Mouse (Mus musculus) layer of hippocampus, adult 11-12 months (tissue): ENCODE data around the gene Pfdn6.
A peak's percentile ranks its signal among the peaks of the same experiment; 100 is the strongest.
"Not testable (repeated sequence)": the region's sequence is repeated elsewhere in the genome, so short reads cannot be mapped to it uniquely, and the experiment has no call there.

Experiments used
- DNase-seq: peaks from one replicate; pipeline ENCODE4 v3.0.0; 2022; ENCODE audit warnings: low spot score

The Pfdn6 gene

DNA sequence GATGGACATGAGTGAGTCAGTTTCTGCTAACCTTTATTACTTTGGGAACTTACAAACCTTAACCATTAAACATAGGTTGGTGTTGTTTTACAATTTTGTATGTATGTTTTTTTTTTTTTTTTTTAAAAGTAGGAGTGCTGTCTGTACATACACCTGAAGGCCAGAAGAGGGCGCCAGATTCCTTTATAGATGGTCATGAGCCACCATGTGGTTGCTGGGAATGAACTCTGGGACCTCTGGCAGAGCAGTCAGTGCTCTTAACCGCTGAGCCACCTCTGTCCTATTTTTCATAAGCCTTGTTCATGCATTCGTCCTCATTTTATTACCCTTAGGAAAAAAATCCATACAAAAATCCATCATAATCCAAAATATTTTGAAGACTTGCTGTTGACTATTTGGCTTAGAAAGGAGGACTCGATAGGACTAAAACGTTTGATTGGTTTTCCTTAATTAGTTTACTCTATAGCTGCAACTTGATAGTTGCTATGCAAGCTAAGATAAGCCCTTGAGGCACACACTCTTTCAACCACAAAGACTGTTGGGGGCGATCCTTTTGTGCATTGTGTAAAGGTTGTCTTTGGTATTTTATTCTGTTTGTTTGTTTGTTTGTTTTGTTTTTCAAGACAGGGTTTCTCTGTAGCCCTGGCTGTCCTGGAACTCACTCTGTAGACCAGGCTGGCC, 42.9 kb downstream of the Pfdn6 start:
- DNase-seq: no peak

DNA sequence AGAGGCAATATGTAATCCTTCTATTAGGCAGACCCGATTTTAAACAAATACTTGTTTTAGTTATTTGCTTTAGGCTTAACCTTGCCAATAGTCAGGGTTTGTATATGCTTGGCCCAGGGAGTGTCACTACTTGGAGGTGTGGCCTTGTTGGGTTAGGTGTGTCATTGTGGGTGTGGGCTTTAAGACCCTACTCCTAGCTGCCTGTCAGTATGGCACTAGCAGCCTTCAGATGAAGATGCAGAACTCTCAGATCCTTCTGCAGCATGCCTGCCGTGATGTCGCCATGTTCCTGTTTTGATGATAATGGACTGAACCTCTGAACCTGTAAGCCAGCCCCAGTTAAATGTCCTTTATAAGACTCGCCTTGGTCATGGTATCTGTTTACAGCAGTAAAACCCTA, 47.1 kb downstream of the Pfdn6 start:
- not testable (repeated sequence) for DNase-seq

DNA sequence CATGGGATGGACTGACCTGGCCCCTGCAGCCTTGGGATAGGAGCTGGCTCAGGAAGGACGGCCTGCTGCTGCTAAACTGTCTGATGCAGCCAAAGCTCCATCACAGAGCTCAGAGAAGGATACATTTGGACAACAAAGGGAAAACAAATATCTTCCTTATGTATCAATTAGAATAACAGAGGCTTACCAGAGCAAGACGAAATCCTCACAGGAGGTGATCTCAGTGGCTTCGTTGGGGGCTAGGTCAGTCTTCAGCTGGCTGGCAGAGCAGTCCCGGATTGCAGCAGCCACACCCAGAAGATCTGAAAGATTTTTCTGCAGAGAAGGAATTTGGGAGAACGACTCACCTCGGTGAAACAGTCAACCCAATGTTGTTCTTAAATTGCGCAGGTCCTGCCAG, 47.7 kb downstream of the Pfdn6 start:
- no peak for DNase-seq

DNA sequence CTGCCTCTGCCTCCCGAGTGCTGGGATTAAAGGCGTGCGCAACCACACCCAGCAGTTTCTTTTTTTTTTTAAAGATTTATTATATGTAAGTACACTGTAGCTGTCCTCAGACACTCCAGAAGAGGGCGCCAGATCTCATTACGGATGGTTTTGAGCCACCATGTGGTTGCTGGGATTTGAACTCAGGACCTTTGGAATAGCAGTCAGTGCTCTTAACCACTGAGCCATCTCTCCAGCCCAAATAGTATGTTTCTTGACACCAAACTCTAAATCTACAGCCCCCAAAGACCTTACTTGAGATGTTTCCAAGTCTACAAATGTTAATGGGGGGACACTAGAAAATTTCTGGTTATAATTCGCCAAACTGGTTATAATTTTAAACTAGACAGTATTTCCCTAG, 48.3 kb downstream of the Pfdn6 start:
- DNase-seq: not testable (repeated sequence)

DNA sequence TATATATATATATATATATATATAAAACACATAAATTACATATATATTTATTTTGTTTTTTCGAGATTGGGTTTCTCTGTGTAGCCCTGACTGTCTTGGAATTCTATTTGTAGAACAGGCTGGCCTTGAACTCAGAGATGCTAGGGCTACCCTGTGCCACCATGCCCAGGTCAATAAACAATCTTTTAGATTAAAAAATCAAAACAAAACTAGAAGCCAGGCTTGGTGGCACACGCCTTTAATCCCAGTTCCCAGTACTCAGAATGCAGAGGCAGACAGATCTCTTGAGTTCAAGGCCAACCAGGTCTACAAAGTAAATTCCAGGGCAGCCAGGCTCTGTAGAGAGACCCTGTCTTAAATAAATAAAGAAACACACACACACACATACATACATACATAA, 48.8 kb downstream of the Pfdn6 start:
- DNase-seq: no peak

DNA sequence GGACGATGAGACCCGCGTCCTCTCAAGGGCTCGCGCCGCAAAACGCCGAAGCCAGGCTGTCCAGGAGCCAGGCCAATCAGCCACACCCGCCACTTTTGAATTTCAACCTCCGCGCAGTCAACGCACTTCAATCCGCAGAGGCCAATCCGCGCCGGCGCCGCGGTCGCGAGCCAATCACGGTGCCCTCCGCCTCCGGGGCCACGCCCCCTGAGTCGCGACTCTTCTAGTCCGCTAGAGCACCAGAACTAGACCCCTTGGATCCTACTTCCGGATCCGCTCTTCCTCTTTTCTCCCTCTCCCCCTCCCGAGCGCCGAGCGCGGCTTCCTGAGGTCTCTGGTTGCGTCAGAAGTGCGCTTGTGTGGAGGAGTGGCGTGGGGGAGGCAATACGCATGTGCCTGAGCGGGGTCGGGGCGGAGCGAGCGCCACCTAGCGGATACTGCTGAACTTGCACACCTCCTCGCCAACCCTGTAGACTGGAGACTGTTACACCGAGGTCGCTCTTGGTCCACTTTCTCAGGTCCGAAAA, 49.5 kb downstream of the Pfdn6 start, which contains the start of gene Kifc1:
TSS of gene Kifc1 (minus strand) at position 129 of the 527 bp plus-strand sequence.
- peak; percentile 100 for DNase-seq

DNA sequence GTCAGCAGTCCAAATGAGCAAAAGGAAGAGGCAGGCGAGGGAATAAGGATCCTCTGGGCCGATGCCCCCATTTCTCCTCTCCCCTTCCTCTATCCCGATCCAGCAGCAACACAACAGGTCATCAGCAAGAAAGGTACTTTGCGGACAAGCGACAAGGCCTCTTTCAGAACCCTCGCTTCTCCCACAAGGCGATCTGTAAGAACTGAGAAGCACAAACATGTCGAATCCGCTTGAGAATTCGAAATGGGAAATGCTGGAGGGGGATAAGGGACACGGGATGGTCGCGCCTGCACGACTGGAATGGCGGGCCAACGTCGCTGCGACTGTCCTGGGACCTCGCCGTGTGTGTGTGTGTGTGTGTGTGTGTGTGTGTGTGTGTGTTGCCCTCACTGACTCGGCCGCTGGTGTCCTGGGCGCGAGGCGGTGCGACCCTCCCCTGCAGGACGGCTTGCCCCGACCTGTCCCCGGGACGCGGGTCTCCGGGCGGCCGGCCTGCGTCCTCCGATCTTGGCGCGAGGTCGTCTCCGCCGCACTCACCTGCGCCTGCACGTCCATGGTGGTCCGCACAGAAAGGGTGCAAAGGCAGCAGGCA, 50.1 kb downstream of the Pfdn6 start:
- DNase-seq: not testable (repeated sequence)
